Mouse (Mus musculus) adrenal gland, adult 2 months (tissue): ENCODE measurements around the gene Sva. TPM values are rescaled to one million over a fixed set of nuclear protein-coding genes. Genes with fewer than 3 reads are reported as not detected.

Experiments used
- DNase-seq: peaks from one replicate; pipeline ENCODE4 v3.0.0; 2021
- long read RNA-seq: library from polyadenylated mRNA; stranded (forward); transcript quantifications from one replicate; pipeline ENCODE4 v2.0.0, GENCODE M21; 2021
- polyA plus RNA-seq: library from polyadenylated mRNA; depleted of rRNA; stranded (reverse); fragments of >200 nt; gene quantifications from 2 replicates; pipeline ENCODE4 v1.2.3, GENCODE M21; 2012; rRNA removed
- total RNA-seq, 2 experiments: library from RNA; stranded (reverse); gene quantifications; 2 replicates each; pipeline ENCODE4 v1.2.3; 2021

Gene Sva
- not detected for total RNA-seq
- polyA plus RNA-seq = not detected in 2 replicates
- long read RNA-seq = 0 reads

DNA sequence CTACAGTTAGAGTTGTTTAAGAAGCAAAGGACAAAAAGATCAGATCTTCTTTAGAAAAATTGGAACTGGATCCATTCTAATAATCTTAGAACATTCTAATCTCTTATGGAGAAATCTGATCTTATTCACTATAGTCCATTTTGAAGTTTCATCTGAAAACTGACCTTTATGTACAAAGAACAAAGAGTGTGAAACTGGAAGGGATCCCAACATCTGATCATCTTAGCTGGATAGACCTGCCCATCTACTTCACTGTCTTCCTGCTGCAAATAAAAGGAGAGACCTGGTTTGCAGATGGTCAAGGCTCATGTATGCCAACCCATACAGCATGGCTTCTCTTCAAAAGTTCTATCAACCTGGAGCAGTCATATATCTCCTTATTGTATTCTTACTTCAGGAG is at the start of gene Sva:
TSS of gene Sva (plus strand) at position 301 of the 400 bp plus-strand sequence.
- no peak for DNase-seq

Other genes with a start within 250 kb of the Sva start
- gene Pip, start 190.9 kb upstream of the Sva start, total RNA-seq = not detected
- gene Pip, start 190.9 kb upstream of the Sva start, polyA plus RNA-seq = not detected in 2 replicates
- gene Sval2, start 185.4 kb upstream of the Sva start, total RNA-seq = not detected
- gene Sval2, start 185.4 kb upstream of the Sva start, polyA plus RNA-seq = not detected in 2 replicates
- not detected for gene Sval1, start 86.8 kb upstream of the Sva start, total RNA-seq
- gene Sval1, start 86.8 kb upstream of the Sva start, polyA plus RNA-seq = not detected in 2 replicates
- gene Sval3, start 70.3 kb upstream of the Sva start, total RNA-seq = not detected
- gene Sval3, start 70.3 kb upstream of the Sva start, polyA plus RNA-seq = not detected in 2 replicates
- not detected for gene Tas2r139, start 102.5 kb downstream of the Sva start, total RNA-seq
- gene Tas2r139, start 102.5 kb downstream of the Sva start, polyA plus RNA-seq = not detected in 2 replicates
- gene Tas2r144, start 176.9 kb downstream of the Sva start, total RNA-seq = not detected
- gene Tas2r144, start 176.9 kb downstream of the Sva start, polyA plus RNA-seq = not detected in 2 replicates
- gene Gstk1, start 207.5 kb downstream of the Sva start, total RNA-seq = 100 to 1,000 TPM; 104 to 312 TPM
- gene Gstk1, start 207.5 kb downstream of the Sva start, polyA plus RNA-seq = 78.8 and 113 TPM in 2 replicates
- gene Tmem139, start 223.6 kb downstream of the Sva start, total RNA-seq = 1 to 10 TPM in 1 of 2 experiments, under 1 TPM in 1; 0.35 to 3.2 TPM
- 0.17 and 0.30 TPM in 2 replicates for gene Tmem139, start 223.6 kb downstream of the Sva start, polyA plus RNA-seq
- gene Casp2, start 226.6 kb downstream of the Sva start, total RNA-seq = 10 to 100 TPM; 16.5 to 20.2 TPM
- gene Casp2, start 226.6 kb downstream of the Sva start, polyA plus RNA-seq = 9.1 and 12.9 TPM in 2 replicates
- under 1 TPM in 1 of 2 experiments, not detected in 1; 0.23 TPM for gene Clcn1, start 248.3 kb downstream of the Sva start, total RNA-seq
- 0.06 and 0.08 TPM in 2 replicates for gene Clcn1, start 248.3 kb downstream of the Sva start, polyA plus RNA-seq